Mouse (Mus musculus) lung, postnatal 0 days (tissue): ENCODE results near the gene Fblim1. TPM values are rescaled to one million over a fixed set of nuclear protein-coding genes. Genes with fewer than 3 reads are reported as not detected.

ENCODE experiments used
- ATAC-seq: fragments of 200-750 bp; cut with Nextera tagmentation; 2 replicates; pipeline ENCODE4 v1.8.0; 2017; ENCODE audit warnings: moderate library complexity
- DNase-seq: peaks from one replicate; pipeline ENCODE4 v3.0.0-alpha.2; 2016; ENCODE audit warnings: low spot score
- H3K27ac ChIP-seq: fragments of 300-500 bp; sonication (generic); 2 replicates; pipeline ENCODE4 v1.5.1; 2014; ENCODE audit warnings: antibody characterized with exemption, mild to moderate bottlenecking, low read length, mixed read lengths
- H3K27me3 ChIP-seq: fragments of 300-500 bp; sonication (generic); replicated peaks from 2 replicates; pipeline ENCODE4 v1.6.1; 2014; ENCODE audit warnings: low read length, mixed read lengths; ENCODE audit not compliant: insufficient read depth
- H3K36me3 ChIP-seq: fragments of 300-500 bp; sonication (generic); 2 replicates; pipeline ENCODE4 v1.6.1; 2014; ENCODE audit warnings: low read length, mixed read lengths; ENCODE audit not compliant: insufficient read depth
- H3K4me1 ChIP-seq: fragments of 300-500 bp; sonication (generic); 2 replicates; pipeline ENCODE4 v1.6.1; 2014; ENCODE audit warnings: antibody characterized with exemption, low read depth, low read length, mixed read lengths; ENCODE audit not compliant: insufficient read depth
- H3K4me2 ChIP-seq: fragments of 300-500 bp; sonication (generic); replicated peaks from 2 replicates; pipeline ENCODE4 v1.6.1; 2014; ENCODE audit warnings: low read depth, mild to moderate bottlenecking, low read length, moderate library complexity, mixed read lengths
- H3K4me3 ChIP-seq: fragments of 300-500 bp; sonication (generic); 2 replicates; pipeline ENCODE4 v1.5.1; 2014; ENCODE audit warnings: low read depth, low read length
- H3K9ac ChIP-seq: fragments of 300-500 bp; sonication (generic); replicated peaks from 2 replicates; pipeline ENCODE4 v1.6.1; 2014; ENCODE audit warnings: low read depth, mild to moderate bottlenecking
- H3K9me3 ChIP-seq: fragments of 300-500 bp; sonication (generic); 2 replicates; pipeline ENCODE4 v1.6.1; 2016; ENCODE audit warnings: low read length, mixed read lengths
- CTCF ChIP-seq: IDR thresholded peaks from 2 replicates; pipeline ENCODE4 v1.5.1; 2016; ENCODE audit warnings: antibody characterized with exemption, mild to moderate bottlenecking
- EP300 ChIP-seq: IDR thresholded peaks from 2 replicates; pipeline ENCODE4 v1.6.1; 2016; ENCODE audit warnings: antibody characterized with exemption, mild to moderate bottlenecking, control low read depth
- WGBS: fragments of 180-500 bp; shearing (Covaris S2); extraction: QIAGEN DNeasy Blood & Tissue Kit; methylation state at CpG from one replicate; pipeline ENCODE4 v1.1.7; 2014; 5-methylcytosine and 5-hydroxymethylcytosine counted together
- polyA plus RNA-seq: library from polyadenylated mRNA; unstranded; fragments of >200 nt; fragmentation: Nextera tagmentation; extraction: Ambion mirVana; gene quantifications from 2 replicates; pipeline ENCODE4 v1.2.1, GENCODE M21; 2015

Fblim1 gene
- polyA plus RNA-seq, 1 experiment from 2014 or later: 52.3 TPM

DNA sequence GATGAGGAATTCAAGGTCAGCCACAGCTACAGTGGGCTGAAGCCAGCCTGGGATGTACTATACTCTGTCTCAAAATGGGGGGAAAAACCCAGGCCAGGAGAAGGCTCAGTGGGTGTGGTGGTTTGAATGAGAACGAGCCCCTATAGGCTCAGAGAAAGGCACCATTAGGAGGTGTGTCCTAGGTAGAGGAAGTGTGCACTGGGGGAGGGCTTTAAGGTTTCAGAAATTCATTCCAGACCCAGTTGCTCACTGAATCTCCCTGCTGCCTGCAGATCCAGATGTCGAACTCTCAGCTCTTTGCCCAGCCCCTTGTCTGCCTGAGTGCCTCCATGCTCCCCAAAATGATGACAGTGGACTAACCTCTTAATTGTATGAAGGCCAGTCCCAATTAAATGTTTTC, 53.4 kb downstream of the Fblim1 start:
- no peaks in the 10 kb centered on the region for H3K27me3 ChIP-seq
- H3K4me1 ChIP-seq: no peaks in the 10 kb centered on the region
- H3K4me3 ChIP-seq: no peak overlapping the region
- no peak overlapping the region for H3K27ac ChIP-seq
- ATAC-seq (peak; percentile 57), DNase-seq (peak; percentile 62)
- no peak overlapping the region for H3K9ac ChIP-seq
- WGBS: 30% methylated on average over 2 of the region's 2 CpGs
- H3K4me2 ChIP-seq: no peak overlapping the region
- H3K36me3 ChIP-seq: no peaks in the 10 kb centered on the region
- H3K9me3 ChIP-seq: no peaks in the 10 kb centered on the region
- TF ChIP-seq EP300 (no peak), CTCF (no peak)

DNA sequence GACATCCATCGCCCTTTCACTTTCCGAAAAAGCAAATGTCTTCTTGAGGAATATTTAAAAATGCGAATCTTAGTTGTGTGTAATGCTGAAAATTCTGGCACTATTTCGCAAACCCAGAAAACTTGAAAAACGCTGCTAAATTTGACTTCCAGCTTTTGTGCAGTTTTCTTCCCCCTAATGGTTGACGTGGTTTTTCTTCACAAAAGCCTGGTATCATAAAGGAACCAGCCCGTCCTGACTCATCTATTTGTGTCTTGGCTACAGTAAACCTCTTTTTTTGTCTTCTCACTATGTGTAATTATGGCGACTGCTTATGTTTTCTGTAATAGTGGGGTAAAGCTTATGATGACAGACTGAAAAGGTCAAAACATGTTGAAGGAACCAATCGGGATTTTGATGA, 58.6 kb downstream of the Fblim1 start:
- H3K27ac ChIP-seq: peak overlapping the region; percentile 100
- ATAC-seq: no peak
- peak; percentile 77 for DNase-seq
- peak overlapping the region; percentile 88 for H3K4me2 ChIP-seq
- peak overlapping the region; percentile 92 for H3K4me3 ChIP-seq
- no peaks in the 10 kb centered on the region for H3K36me3 ChIP-seq
- peak overlapping the region; percentile 98 for H3K9ac ChIP-seq
- H3K4me1 ChIP-seq: no peaks in the 10 kb centered on the region
- H3K27me3 ChIP-seq: no peaks in the 10 kb centered on the region
- WGBS: 9% methylated on average over 9 of the region's 9 CpGs
- no peak for TF ChIP-seq EP300
- TF ChIP-seq CTCF: 0 out of 2 replicates have a peak, but pooled peaks have one; percentile 5
- no peaks in the 10 kb centered on the region for H3K9me3 ChIP-seq

DNA sequence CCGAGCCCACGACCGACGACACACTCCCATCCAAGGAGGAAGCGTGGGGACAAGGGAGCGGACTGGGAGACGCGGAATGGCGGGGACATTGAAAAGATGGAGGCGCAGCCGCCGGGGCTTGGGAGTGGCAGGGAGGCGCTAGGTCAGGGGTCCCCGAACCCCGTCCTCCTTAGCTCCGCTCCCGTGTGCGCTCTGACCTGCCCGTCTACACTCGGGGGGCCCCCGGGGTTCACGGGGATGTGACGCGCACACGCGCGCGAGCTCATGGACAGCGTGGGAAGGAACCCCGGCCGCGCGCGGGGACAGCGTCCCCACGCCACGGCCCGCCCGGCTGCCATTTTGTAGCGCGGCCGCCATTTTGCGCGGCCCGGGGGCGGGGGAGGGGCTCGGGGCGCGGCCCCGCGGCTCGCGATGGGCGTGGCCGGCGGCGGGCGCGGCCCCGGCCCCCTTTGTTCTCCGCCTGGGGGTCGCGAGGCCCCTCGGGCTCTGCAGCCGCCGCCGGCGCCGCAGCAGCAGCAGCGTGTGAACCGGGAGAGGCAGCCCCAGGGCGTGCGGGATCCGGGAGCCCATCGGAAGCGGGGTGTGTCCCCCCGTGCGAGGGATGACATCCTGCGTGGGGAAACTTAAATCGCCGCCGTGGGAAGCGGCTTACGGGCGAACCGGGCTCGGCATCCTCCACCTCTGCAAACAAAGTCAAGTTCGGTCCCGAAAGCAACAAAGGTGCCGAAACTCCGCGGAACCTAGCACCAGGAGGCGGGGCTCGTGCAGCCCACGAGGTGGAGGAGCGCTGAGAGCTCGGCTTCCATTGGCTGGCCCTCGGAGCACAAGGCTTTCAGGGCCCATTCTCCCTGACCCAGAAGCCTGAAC, 59.3 kb downstream of the Fblim1 start:
- H3K9ac ChIP-seq: peak overlapping the region; percentile 98
- peak overlapping the region; percentile 92 for H3K4me3 ChIP-seq
- ATAC-seq: peak; percentile 75
- WGBS: 0% methylated on average over 62 of the region's 98 CpGs
- no peaks in the 10 kb centered on the region for H3K27me3 ChIP-seq
- peak overlapping the region; percentile 88 for H3K4me2 ChIP-seq
- H3K36me3 ChIP-seq: no peaks in the 10 kb centered on the region
- TF ChIP-seq CTCF (no peak; the same call in 1 of the 2 replicates), EP300 (no peak)
- H3K4me1 ChIP-seq: no peaks in the 10 kb centered on the region
- DNase-seq: peak; percentile 92
- H3K9me3 ChIP-seq: no peaks in the 10 kb centered on the region
- peak overlapping the region; percentile 100 for H3K27ac ChIP-seq

DNA sequence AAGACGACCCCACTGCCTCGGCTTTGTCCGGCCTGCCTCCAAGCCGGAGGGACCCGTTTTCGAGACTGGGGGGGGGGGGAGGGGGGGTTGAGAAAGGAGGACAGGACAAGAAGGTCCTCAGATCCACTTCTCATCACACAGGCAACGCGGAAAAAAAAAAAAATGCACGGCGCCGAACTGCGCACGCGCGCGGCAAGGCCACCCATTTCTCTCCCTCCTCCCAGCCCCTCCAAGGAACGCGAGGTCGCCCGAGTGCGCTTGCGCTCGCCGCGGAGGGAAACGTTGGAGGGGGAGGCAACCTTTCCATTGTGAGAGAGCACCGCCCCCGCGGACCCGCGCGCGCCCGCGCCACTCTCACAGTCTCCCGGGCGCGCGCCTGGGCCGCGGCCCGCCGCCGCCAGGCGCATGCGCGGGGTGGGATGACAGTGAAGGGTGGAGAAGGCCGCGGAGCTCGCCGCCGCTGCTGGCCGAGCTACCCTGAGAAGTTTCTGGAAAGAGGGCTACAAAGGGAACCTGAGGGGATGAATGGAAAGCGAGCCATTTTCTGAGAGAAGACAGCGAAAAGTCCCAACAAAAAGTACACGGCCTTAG, 60.1 kb downstream of the Fblim1 start:
- WGBS: under 1% methylated on average over 32 of the region's 56 CpGs
- ATAC-seq: peak; percentile 85

DNA sequence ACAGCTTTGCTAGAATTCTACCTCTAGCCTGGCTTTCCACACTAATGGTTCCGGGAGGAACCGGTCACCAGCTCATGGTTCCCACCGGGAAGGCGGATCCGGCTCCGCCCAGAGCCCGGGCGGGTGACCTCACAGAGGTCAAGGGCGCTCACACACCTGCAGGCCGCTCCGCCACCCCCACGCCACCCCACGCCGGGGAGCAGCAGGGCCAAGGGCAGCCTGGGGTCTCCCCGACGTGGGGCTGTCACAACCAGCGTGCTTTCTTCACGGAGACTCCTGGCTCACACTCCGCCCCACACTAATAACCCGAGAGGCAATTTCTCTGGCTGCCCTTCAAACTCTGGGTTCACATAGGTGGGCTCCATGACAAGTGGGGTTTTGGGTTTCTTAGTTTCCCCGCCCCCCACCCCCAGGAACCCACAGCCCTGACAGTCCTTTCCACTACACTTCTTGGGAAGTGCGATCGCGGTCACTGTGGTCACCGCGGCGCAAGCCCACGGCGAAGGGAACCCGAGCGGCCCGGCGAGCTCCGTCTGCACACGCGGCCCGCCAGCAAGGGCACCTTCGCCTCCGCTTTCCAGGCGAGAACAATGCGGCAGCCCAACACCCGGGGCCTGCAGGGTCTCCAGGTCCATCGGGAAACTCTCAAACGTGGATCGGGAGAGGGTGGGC, 60.7 kb downstream of the Fblim1 start:
- no peak for TF ChIP-seq EP300
- TF ChIP-seq CTCF: no peak
- DNase-seq (peak; percentile 74), ATAC-seq (peak; percentile 45)
- H3K36me3 ChIP-seq: no peaks in the 10 kb centered on the region
- no peaks in the 10 kb centered on the region for H3K4me1 ChIP-seq
- no peaks in the 10 kb centered on the region for H3K9me3 ChIP-seq
- peak overlapping the region; percentile 56 for H3K4me3 ChIP-seq
- under 1% methylated on average over 45 of the region's 45 CpGs for WGBS
- peak overlapping the region; percentile 96 for H3K4me2 ChIP-seq
- no peaks in the 10 kb centered on the region for H3K27me3 ChIP-seq
- H3K9ac ChIP-seq: peak overlapping the region; percentile 69
- H3K27ac ChIP-seq: peak overlapping the region; percentile 100

More for the DNA sequence above, 60.1 kb downstream of the Fblim1 start:
- peak; percentile 99 for DNase-seq
- Histone ChIP-seq H3K9me3 (no peaks in the 10 kb centered on the region), H3K36me3 (no peaks in the 10 kb centered on the region), H3K9ac (peak overlapping the region; percentile 98), H3K27ac (peak overlapping the region; percentile 100), H3K27me3 (no peaks in the 10 kb centered on the region), H3K4me2 (peak overlapping the region; percentile 96), H3K4me3 (peak overlapping the region; percentile 92), H3K4me1 (no peaks in the 10 kb centered on the region)
- no peak for TF ChIP-seq CTCF
- no peak for TF ChIP-seq EP300

DNA sequence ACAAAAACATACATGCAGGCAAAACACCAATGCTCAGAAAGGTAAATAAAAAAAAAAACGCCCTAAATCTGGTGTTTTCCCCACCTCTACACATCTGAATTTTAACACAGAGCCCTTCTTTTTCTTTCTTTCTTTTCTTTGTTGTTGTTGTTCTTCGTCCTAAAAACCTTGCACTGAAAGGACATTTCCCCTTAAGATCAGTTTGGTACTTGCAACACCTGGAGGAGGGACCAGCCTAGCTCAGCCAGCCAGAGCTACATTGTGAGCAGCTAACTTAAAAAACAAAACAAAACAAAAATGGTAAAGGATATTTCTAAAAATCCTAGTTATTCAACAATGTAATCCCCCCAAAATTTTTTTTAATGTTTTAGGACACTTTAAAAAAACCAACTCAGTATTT, 61.4 kb downstream of the Fblim1 start:
- TF ChIP-seq EP300: no peak
- TF ChIP-seq CTCF: no peak
- H3K9ac ChIP-seq: no peak overlapping the region
- peak overlapping the region; percentile 96 for H3K4me2 ChIP-seq
- no peaks in the 10 kb centered on the region for H3K9me3 ChIP-seq
- no peaks in the 10 kb centered on the region for H3K4me1 ChIP-seq
- ATAC-seq (no peak), DNase-seq (no peak)
- H3K27ac ChIP-seq: peak overlapping the region; percentile 100
- peak overlapping the region; percentile 56; the same call in 1 of the 2 replicates for H3K4me3 ChIP-seq
- 49% methylated on average over 2 of the region's 2 CpGs for WGBS
- no peaks in the 10 kb centered on the region for H3K36me3 ChIP-seq
- H3K27me3 ChIP-seq: no peaks in the 10 kb centered on the region
